Mouse (Mus musculus): ENCODE measurements around the gene Hspa4.
"Not testable (repeated sequence)": the region's sequence is repeated elsewhere in the genome, so short reads cannot be mapped to it uniquely, and the experiment has no call there.

- TF ChIP-seq GATA1 (IDR thresholded peaks at IDR 0.05; ENCODE audit: borderline replicate concordance, low read length); FLI1 (IDR thresholded peaks at IDR 0.05; ENCODE audit: low read length): not testable (repeated sequence)
These were observed 10.1 kb downstream of the Hspa4 start for GRCm38 (mm10) chr11:53290187-53290586.

All from megakaryocyte, embryonic 14.5 days (primary cell).